Mouse (Mus musculus) gastrocnemius, adult 8-10 months (tissue): ENCODE measurements at regions not wholly inside any gene's neighbourhood (a gene's known extent, or its start where the extent isn't known, plus 50 kb on each side); places are given as distances from the start of the nearest gene placed in this dataset.

ENCODE experiments used
- DNase-seq, 2 experiments: peaks; one replicate each; pipeline ENCODE4 v3.0.0; 2022; ENCODE audit warnings: low spot score in 2 of 2

- DNase-seq: no peak
Observed at GRCm38 (mm10) chr9:111838069-111838820, 148.1 kb upstream of the Stac start.

- no peak for DNase-seq
Observed at GRCm38 (mm10) chr9:111822094-111822493, 131.9 kb upstream of the Stac start.

- no peak for DNase-seq
Observed at GRCm38 (mm10) chr9:111817461-111817860, 127.3 kb upstream of the Stac start.

GRCm38 (mm10) chr9:111804931-111805330 lies 114.8 kb upstream of the Stac start:
- no peak for DNase-seq

GRCm38 (mm10) chr9:111801381-111801780 lies 111.2 kb upstream of the Stac start:
- no peak for DNase-seq

- DNase-seq: no peak
Observed at GRCm38 (mm10) chr9:111800869-111801268, 110.7 kb upstream of the Stac start.

GRCm38 (mm10) chr9:111778981-111779380 lies 88.8 kb upstream of the Stac start:
- DNase-seq: no peak

- no peak for DNase-seq
Observed at GRCm38 (mm10) chr9:111777433-111778135, 87.4 kb upstream of the Stac start.

GRCm38 (mm10) chr9:111774229-111774628 lies 84.1 kb upstream of the Stac start:
- no peak for DNase-seq

GRCm38 (mm10) chr9:111762653-111763468 lies 72.7 kb upstream of the Stac start:
- no peak for DNase-seq

GRCm38 (mm10) chr9:111755235-111755634 lies 65.1 kb upstream of the Stac start:
- no peak for DNase-seq

- DNase-seq: no peak
Observed at GRCm38 (mm10) chr9:111746151-111746550, 56.0 kb upstream of the Stac start.

GRCm38 (mm10) chr9:111745206-111745605 lies 55.1 kb upstream of the Stac start:
- DNase-seq: no peak
